Mouse (Mus musculus): Measurements from ENCODE around the gene Clstn1. TPM values are rescaled to one million over a fixed set of nuclear protein-coding genes. Genes with fewer than 3 reads are reported as not detected.

Gene Clstn1
- 34.3 and 41.8 TPM in 2 replicates for polyA plus RNA-seq (2014; fragmentation: Nextera tagmentation; extraction: Ambion mirVana)

- peak; percentile 97 for DNase-seq (ENCODE audit: low spot score, missing footprints)
- H3K4me2 ChIP-seq: peak within 1 kb of the TSS; percentile 89
- H3K4me3 ChIP-seq (ENCODE audit: low read depth, low read length): peak within 1 kb of the TSS; percentile 91
- H3K36me3 ChIP-seq (ENCODE audit: control insufficient read depth, insufficient read depth, low read length): no peaks in the 10 kb centered on the region
- peak; percentile 85 for ATAC-seq (ENCODE audit: low FRiP score)
- peak within 1 kb of the TSS; percentile 48; the same call in 1 of the 2 replicates for H3K27ac ChIP-seq (ENCODE audit: low read depth, low read length)
- WGBS: under 1% methylated on average over 60 of the region's 103 CpGs
- H3K9ac ChIP-seq (ENCODE audit: low read length): peak within 1 kb of the TSS; percentile 95
- peaks cover 15% of the 10 kb centered on the region for H3K4me1 ChIP-seq (ENCODE audit: control insufficient read depth, insufficient read depth, low read length)
- H3K9me3 ChIP-seq (ENCODE audit: control insufficient read depth, low read length): no peaks in the 10 kb centered on the region; the same call in 1 of the 2 replicates
- H3K27me3 ChIP-seq (ENCODE audit: control insufficient read depth, insufficient read depth, low read length): peaks cover 20% of the 10 kb centered on the region
Observed at GRCm38 (mm10) chr4:149586044-149586782, at the start of gene Clstn1. TSS of gene Clstn1 (plus strand) at chr4:149586468.

GRCm38 (mm10) chr4:149539441-149539840 is 46.8 kb upstream of the Clstn1 start:
- DNase-seq (ENCODE audit: low spot score, missing footprints) (no peak), ATAC-seq (ENCODE audit: low FRiP score) (no peak)
- H3K9ac ChIP-seq (ENCODE audit: low read length): no peak overlapping the region
- no peaks in the 10 kb centered on the region for H3K27me3 ChIP-seq (ENCODE audit: control insufficient read depth, insufficient read depth, low read length)
- no peaks in the 10 kb centered on the region for H3K36me3 ChIP-seq (ENCODE audit: control insufficient read depth, insufficient read depth, low read length)
- H3K9me3 ChIP-seq (ENCODE audit: control insufficient read depth, low read length): no peaks in the 10 kb centered on the region
- no peak overlapping the region for H3K4me2 ChIP-seq
- H3K4me3 ChIP-seq (ENCODE audit: low read depth, low read length): no peak overlapping the region
- H3K27ac ChIP-seq (ENCODE audit: low read depth, low read length): no peak overlapping the region
- peaks cover 3% of the 10 kb centered on the region; the same call in 1 of the 2 replicates for H3K4me1 ChIP-seq (ENCODE audit: control insufficient read depth, insufficient read depth, low read length)
- 92% methylated on average over 8 of the region's 8 CpGs for WGBS

DNA sequence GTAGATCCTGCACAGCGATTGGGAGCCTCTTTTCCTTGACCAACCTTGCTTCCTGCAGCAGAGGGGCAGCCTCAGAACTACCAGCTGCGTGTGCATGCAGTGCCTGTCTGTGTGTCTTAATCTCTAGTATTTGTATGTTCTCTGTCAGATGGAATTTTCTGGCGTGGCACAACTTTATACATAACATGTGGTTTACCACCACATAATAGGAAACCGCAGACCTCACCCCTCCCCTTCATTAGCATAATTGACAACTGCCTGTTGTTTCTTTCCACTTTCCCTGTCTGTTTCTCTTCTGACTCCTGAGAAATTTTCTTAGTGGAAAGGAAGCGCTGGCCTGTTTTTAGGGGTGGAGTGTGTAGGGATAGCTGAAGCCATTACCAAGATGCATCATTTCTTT is 44.3 kb upstream of the Clstn1 start:
- no peak overlapping the region for H3K27ac ChIP-seq (ENCODE audit: low read depth, low read length)

DNA sequence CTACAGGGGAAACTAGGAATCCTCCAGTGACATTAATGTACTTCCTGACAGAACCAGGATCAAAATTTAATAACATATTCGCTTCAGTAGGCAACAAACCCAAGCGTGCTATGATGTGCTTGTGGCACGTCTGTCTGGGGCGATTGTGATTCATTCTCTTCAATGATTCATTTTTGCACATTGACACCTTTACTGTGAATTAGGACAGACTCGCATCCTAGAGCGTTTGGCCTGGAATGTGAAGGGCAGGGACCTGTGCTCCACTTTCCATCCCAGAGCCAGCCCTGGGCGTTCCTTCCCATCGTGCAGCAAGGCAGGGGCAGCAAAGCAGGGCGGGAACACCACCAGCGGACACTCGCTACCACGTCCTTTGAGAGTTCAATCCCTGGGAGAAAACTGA is 43.8 kb upstream of the Clstn1 start:
- H3K4me3 ChIP-seq (ENCODE audit: low read depth, low read length): no peak overlapping the region
- H3K36me3 ChIP-seq (ENCODE audit: control insufficient read depth, insufficient read depth, low read length): peaks cover 4% of the 10 kb centered on the region; the same call in 1 of the 2 replicates
- no peaks in the 10 kb centered on the region for H3K9me3 ChIP-seq (ENCODE audit: control insufficient read depth, low read length)
- ATAC-seq (ENCODE audit: low FRiP score): no peak
- DNase-seq (ENCODE audit: low spot score, missing footprints): no peak
- no peak overlapping the region for H3K27ac ChIP-seq (ENCODE audit: low read depth, low read length)
- 73% methylated on average over 12 of the region's 12 CpGs for WGBS
- H3K9ac ChIP-seq (ENCODE audit: low read length): no peak overlapping the region
- H3K4me1 ChIP-seq (ENCODE audit: control insufficient read depth, insufficient read depth, low read length): peaks cover 3% of the 10 kb centered on the region; the same call in 1 of the 2 replicates
- no peaks in the 10 kb centered on the region for H3K27me3 ChIP-seq (ENCODE audit: control insufficient read depth, insufficient read depth, low read length)
- H3K4me2 ChIP-seq: no peak overlapping the region

More for the DNA sequence above, 44.3 kb upstream of the Clstn1 start:
- peaks cover 3% of the 10 kb centered on the region; the same call in 1 of the 2 replicates for H3K4me1 ChIP-seq (ENCODE audit: control insufficient read depth, insufficient read depth, low read length)
- DNase-seq (ENCODE audit: low spot score, missing footprints) (no peak), ATAC-seq (ENCODE audit: low FRiP score) (no peak)
- no peak overlapping the region for H3K9ac ChIP-seq (ENCODE audit: low read length)
- H3K4me3 ChIP-seq (ENCODE audit: low read depth, low read length): no peak overlapping the region
- no peak overlapping the region for H3K4me2 ChIP-seq
- H3K36me3 ChIP-seq (ENCODE audit: control insufficient read depth, insufficient read depth, low read length): peaks cover 4% of the 10 kb centered on the region; the same call in 1 of the 2 replicates
- H3K27me3 ChIP-seq (ENCODE audit: control insufficient read depth, insufficient read depth, low read length): no peaks in the 10 kb centered on the region
- 75% methylated on average over 5 of the region's 5 CpGs for WGBS
- no peaks in the 10 kb centered on the region for H3K9me3 ChIP-seq (ENCODE audit: control insufficient read depth, low read length)

DNA sequence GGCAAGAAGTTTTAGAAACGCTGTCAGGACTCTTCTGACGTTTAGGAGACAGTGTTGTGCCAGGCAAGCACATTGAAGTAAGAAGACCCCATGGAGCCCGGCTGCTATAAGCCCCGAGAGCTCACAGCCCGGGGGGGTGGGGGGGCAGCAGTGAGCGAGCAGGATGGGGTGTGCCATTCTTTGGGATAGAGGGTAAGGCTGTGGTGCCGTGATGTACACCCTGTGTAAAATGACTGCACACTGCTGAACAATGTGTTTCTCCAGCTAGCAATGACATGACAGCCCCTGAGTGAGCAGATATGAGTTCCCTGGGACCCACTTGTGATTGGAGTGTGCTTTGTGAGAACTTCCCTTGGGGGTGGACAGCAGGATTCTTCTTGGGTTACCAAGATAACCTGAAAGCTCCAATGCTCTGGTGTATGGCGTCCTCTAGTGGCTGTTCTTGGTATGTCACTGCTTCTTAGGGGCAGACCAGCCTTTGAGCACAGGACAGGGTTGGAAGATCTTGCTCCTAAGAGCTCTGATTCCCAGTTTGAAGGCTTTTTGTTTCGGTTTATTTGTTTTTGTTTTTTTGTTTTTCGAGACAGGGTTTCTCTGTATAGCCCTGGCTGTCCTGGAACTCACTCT is 43.2 kb upstream of the Clstn1 start:
- Histone ChIP-seq H3K36me3 (ENCODE audit: control insufficient read depth, insufficient read depth, low read length) (peaks cover 4% of the 10 kb centered on the region; the same call in 1 of the 2 replicates), H3K4me3 (ENCODE audit: low read depth, low read length) (no peak overlapping the region), H3K27me3 (ENCODE audit: control insufficient read depth, insufficient read depth, low read length) (no peaks in the 10 kb centered on the region), H3K9ac (ENCODE audit: low read length) (no peak overlapping the region), H3K4me2 (no peak overlapping the region), H3K9me3 (ENCODE audit: control insufficient read depth, low read length) (no peaks in the 10 kb centered on the region), H3K27ac (ENCODE audit: low read depth, low read length) (no peak overlapping the region), H3K4me1 (ENCODE audit: control insufficient read depth, insufficient read depth, low read length) (peaks cover 3% of the 10 kb centered on the region; the same call in 1 of the 2 replicates)
- DNase-seq (ENCODE audit: low spot score, missing footprints): peak; percentile 99
- 54% methylated on average over 10 of the region's 10 CpGs for WGBS
- peak; percentile 59 for ATAC-seq (ENCODE audit: low FRiP score)

DNA sequence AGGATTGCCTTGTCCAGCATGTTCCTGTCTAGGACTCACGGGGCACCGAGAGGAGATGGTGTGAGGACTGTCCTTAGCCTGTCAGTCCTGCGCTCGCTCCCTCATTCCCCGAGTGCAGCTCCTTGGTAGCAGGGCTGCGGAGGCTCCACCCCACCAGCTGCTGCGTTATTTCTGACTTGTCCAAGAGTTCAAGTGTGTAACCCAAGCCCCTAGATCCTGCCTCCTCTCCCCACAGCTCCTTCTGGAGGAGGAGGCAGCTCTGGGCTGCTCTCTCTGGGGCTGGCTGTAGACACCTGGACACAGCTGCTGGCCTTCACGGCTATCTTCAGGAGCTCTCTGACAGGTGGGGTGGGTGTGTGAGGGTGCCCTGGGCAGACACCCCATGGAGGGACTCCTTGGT is 41.4 kb upstream of the Clstn1 start:
- Histone ChIP-seq H3K4me2 (no peak overlapping the region), H3K9ac (ENCODE audit: low read length) (no peak overlapping the region), H3K27me3 (ENCODE audit: control insufficient read depth, insufficient read depth, low read length) (no peaks in the 10 kb centered on the region), H3K4me1 (ENCODE audit: control insufficient read depth, insufficient read depth, low read length) (peaks cover 3% of the 10 kb centered on the region; the same call in 1 of the 2 replicates), H3K9me3 (ENCODE audit: control insufficient read depth, low read length) (no peaks in the 10 kb centered on the region), H3K4me3 (ENCODE audit: low read depth, low read length) (no peak overlapping the region), H3K27ac (ENCODE audit: low read depth, low read length) (no peak overlapping the region), H3K36me3 (ENCODE audit: control insufficient read depth, insufficient read depth, low read length) (peaks cover 4% of the 10 kb centered on the region; the same call in 1 of the 2 replicates)
- no peak for ATAC-seq (ENCODE audit: low FRiP score)
- WGBS: 94% methylated on average over 8 of the region's 8 CpGs
- no peak for DNase-seq (ENCODE audit: low spot score, missing footprints)

- Histone ChIP-seq H3K27ac (ENCODE audit: low read depth, low read length) (no peak overlapping the region), H3K4me2 (no peak overlapping the region), H3K4me1 (ENCODE audit: control insufficient read depth, insufficient read depth, low read length) (peaks cover 3% of the 10 kb centered on the region; the same call in 1 of the 2 replicates), H3K4me3 (ENCODE audit: low read depth, low read length) (no peak overlapping the region), H3K9ac (ENCODE audit: low read length) (no peak overlapping the region), H3K27me3 (ENCODE audit: control insufficient read depth, insufficient read depth, low read length) (no peaks in the 10 kb centered on the region), H3K36me3 (ENCODE audit: control insufficient read depth, insufficient read depth, low read length) (peaks cover 4% of the 10 kb centered on the region; the same call in 1 of the 2 replicates), H3K9me3 (ENCODE audit: control insufficient read depth, low read length) (no peaks in the 10 kb centered on the region)
- DNase-seq (ENCODE audit: low spot score, missing footprints): no peak
- WGBS: 89% methylated on average over 9 of the region's 9 CpGs
- ATAC-seq (ENCODE audit: low FRiP score): no peak
Observed at GRCm38 (mm10) chr4:149546797-149547444, 39.3 kb upstream of the Clstn1 start.

- DNase-seq (ENCODE audit: low spot score, missing footprints): no peak
- Histone ChIP-seq H3K9me3 (ENCODE audit: control insufficient read depth, low read length) (no peaks in the 10 kb centered on the region), H3K4me1 (ENCODE audit: control insufficient read depth, insufficient read depth, low read length) (peaks cover 3% of the 10 kb centered on the region; the same call in 1 of the 2 replicates), H3K27ac (ENCODE audit: low read depth, low read length) (no peak overlapping the region), H3K4me2 (no peak overlapping the region), H3K27me3 (ENCODE audit: control insufficient read depth, insufficient read depth, low read length) (no peaks in the 10 kb centered on the region), H3K36me3 (ENCODE audit: control insufficient read depth, insufficient read depth, low read length) (peaks cover 4% of the 10 kb centered on the region; the same call in 1 of the 2 replicates), H3K4me3 (ENCODE audit: low read depth, low read length) (no peak overlapping the region), H3K9ac (ENCODE audit: low read length) (no peak overlapping the region)
- ATAC-seq (ENCODE audit: low FRiP score): no peak
- 83% methylated on average over 6 of the region's 6 CpGs for WGBS
Observed at GRCm38 (mm10) chr4:149547523-149547922, 38.7 kb upstream of the Clstn1 start.

Measured in midbrain, embryonic 11.5 days (tissue).